ENCODE assay signal across 10 mouse cellular contexts in genomic region chr14:86395531-86395930, GRCm38 (mm10).
DNase-seq lines count a peak whose midpoint lies in the region; ATAC-seq and TF ChIP-seq lines count a peak whose summit lies in the region.
"Had no signal": no experiment of that assay in that cellular context is flagged by ENCODE, and none has a peak within 500 bp of the region (broad histone marks: within the 10 kb centered on the region; RNA-seq: fewer than 3 reads in every experiment).

No protein-coding gene starts in this region.

- H3K4me3 ChIP-seq in heart, embryonic 16.5 days (ENCODE audit: low read length), result no peak overlapping the region
- H3K4me3 ChIP-seq in embryonic facial prominence, embryonic 14.5 days (ENCODE audit: low read depth, low read length), result no peak overlapping the region
- H3K4me3 ChIP-seq in hindbrain, postnatal 0 days (ENCODE audit: low read length), result peak overlapping the region; percentile 7; the same call in 1 of the 2 replicates
- no peak overlapping the region for H3K4me3 ChIP-seq in intestine, postnatal 0 days (ENCODE audit: low read depth, low read length)

- peak overlapping the region; percentile 57 for H3K4me2 ChIP-seq in heart, embryonic 16.5 days (ENCODE audit: low read depth, low read length)
- H3K4me2 ChIP-seq in embryonic facial prominence, embryonic 14.5 days (ENCODE audit: low read depth, low read length), result peak overlapping the region; percentile 31; the same call in 1 of the 2 replicates
- H3K4me2 ChIP-seq in hindbrain, postnatal 0 days (ENCODE audit: low read depth, low read length), result peak overlapping the region; percentile 46
- no peak overlapping the region for H3K4me2 ChIP-seq in intestine, postnatal 0 days (replicated peaks; ENCODE audit: low read depth)

- DNase-seq in heart, adult 11 months, result no peak
- peak; percentile 47 for DNase-seq in ES-CJ7 (ENCODE audit: low read depth, low spot score)
- peak; percentile 52 for DNase-seq in embryonic facial prominence, embryonic 14.5 days (ENCODE audit: low spot score)
- DNase-seq in hindbrain, postnatal 0 days (ENCODE audit: low spot score), result peak; percentile 79
- DNase-seq in right cerebral cortex, adult 2 months (ENCODE audit: low spot score in 2 of 2), result no peak
- DNase-seq in left cerebral cortex, adult 8-10 months (ENCODE audit: low spot score in 2 of 2), result no peak
- DNase-seq: kidney, adult 18-20 months had no signal

- WGBS in heart, embryonic 16.5 days, result 36% methylated on average over 10 of the region's 10 CpGs
- whole genome bisulfite sequencing in embryonic facial prominence, embryonic 14.5 days, result 15% methylated on average over 10 of the region's 10 CpGs
- WGBS in hindbrain, postnatal 0 days, result 11% methylated on average over 10 of the region's 10 CpGs
- WGBS in intestine, postnatal 0 days, result 29% methylated on average over 10 of the region's 10 CpGs

- no peak overlapping the region for H3K27ac ChIP-seq in heart, embryonic 16.5 days (ENCODE audit: low read length)
- H3K27ac ChIP-seq in embryonic facial prominence, embryonic 14.5 days (replicated peaks; ENCODE audit: low read depth, low read length), result no peak overlapping the region
- peak overlapping the region; percentile 43 for H3K27ac ChIP-seq in hindbrain, postnatal 0 days
- H3K27ac ChIP-seq in intestine, postnatal 0 days (ENCODE audit: low read depth, low read length), result no peak overlapping the region

- H3K4me1 ChIP-seq in heart, embryonic 16.5 days (ENCODE audit: control insufficient read depth, insufficient read depth, low read length), result no peaks in the 10 kb centered on the region
- peaks cover 8% of the 10 kb centered on the region for H3K4me1 ChIP-seq in embryonic facial prominence, embryonic 14.5 days (ENCODE audit: control insufficient read depth, insufficient read depth, low read length)
- 0 out of 2 replicates have a peak, but pooled peaks cover 3% of the 10 kb centered on the region for H3K4me1 ChIP-seq in hindbrain, postnatal 0 days (ENCODE audit: insufficient read depth, low read length)
- no peaks in the 10 kb centered on the region for H3K4me1 ChIP-seq in intestine, postnatal 0 days (replicated peaks; ENCODE audit: control insufficient read depth, insufficient read depth, low read length)

- no peaks in the 10 kb centered on the region for H3K9me3 ChIP-seq in heart, embryonic 16.5 days (replicated peaks; ENCODE audit: control insufficient read depth, low read length)
- H3K9me3 ChIP-seq in embryonic facial prominence, embryonic 14.5 days (ENCODE audit: control insufficient read depth, low read length), result no peaks in the 10 kb centered on the region
- H3K9me3 ChIP-seq in hindbrain, postnatal 0 days (ENCODE audit: low read length), result no peaks in the 10 kb centered on the region
- no peaks in the 10 kb centered on the region for H3K9me3 ChIP-seq in intestine, postnatal 0 days (ENCODE audit: control insufficient read depth)

- no peaks in the 10 kb centered on the region for H3K36me3 ChIP-seq in heart, embryonic 16.5 days (ENCODE audit: control insufficient read depth, insufficient read depth)
- H3K36me3 ChIP-seq in embryonic facial prominence, embryonic 14.5 days (ENCODE audit: control insufficient read depth, insufficient read depth, low read length), result no peaks in the 10 kb centered on the region
- H3K36me3 ChIP-seq in hindbrain, postnatal 0 days (ENCODE audit: insufficient read depth, low read length), result no peaks in the 10 kb centered on the region
- no peaks in the 10 kb centered on the region for H3K36me3 ChIP-seq in intestine, postnatal 0 days (ENCODE audit: control insufficient read depth, insufficient read depth)

- H3K27me3 ChIP-seq in heart, embryonic 16.5 days (ENCODE audit: control insufficient read depth, insufficient read depth, low read length), result 0 out of 2 replicates have a peak, but pooled peaks cover 2% of the 10 kb centered on the region
- no peaks in the 10 kb centered on the region; the same call in 1 of the 2 replicates for H3K27me3 ChIP-seq in embryonic facial prominence, embryonic 14.5 days (replicated peaks; ENCODE audit: control insufficient read depth, insufficient read depth, low read length)
- H3K27me3 ChIP-seq in hindbrain, postnatal 0 days (ENCODE audit: insufficient read depth, low read length), result no peaks in the 10 kb centered on the region
- no peaks in the 10 kb centered on the region for H3K27me3 ChIP-seq in intestine, postnatal 0 days (replicated peaks; ENCODE audit: control insufficient read depth, insufficient read depth, low read length)
- H3K27me3 ChIP-seq: CH12.LX had no signal

- no peak for ATAC-seq in heart, embryonic 16.5 days (replicated peaks; ENCODE audit: extremely low read depth, insufficient read depth, low FRiP score)
- ATAC-seq in embryonic facial prominence, embryonic 14.5 days (ENCODE audit: low read depth), result peak; percentile 70
- peak; percentile 74 for ATAC-seq in hindbrain, postnatal 0 days
- ATAC-seq in intestine, postnatal 0 days, result no peak

- TF ChIP-seq CTCF in hindbrain, postnatal 0 days (IDR thresholded peaks at IDR 0.05; ENCODE audit: low read depth), result no peak
- no peak for TF ChIP-seq CTCF in intestine, postnatal 0 days (IDR thresholded peaks at IDR 0.05; ENCODE audit: low read depth)

- no peak overlapping the region for H3K9ac ChIP-seq in heart, embryonic 16.5 days (ENCODE audit: low read length)
- no peak overlapping the region for H3K9ac ChIP-seq in embryonic facial prominence, embryonic 14.5 days (ENCODE audit: low read depth, low read length)
- H3K9ac ChIP-seq in hindbrain, postnatal 0 days (replicated peaks; ENCODE audit: low read length), result 0 out of 2 replicates have a peak overlapping the region, but pooled peaks have one; percentile 10
- no peak overlapping the region for H3K9ac ChIP-seq in intestine, postnatal 0 days (ENCODE audit: low read depth, low read length)

Comparison
In these comparisons a context has a peak if more than half of its experiments do, and no peak if none do; other contexts are left out.
1. ATAC-seq: peak in embryonic facial prominence, embryonic 14.5 days (single experiment) and hindbrain, postnatal 0 days (single experiment); none in heart, embryonic 16.5 days (single experiment) and intestine, postnatal 0 days (single experiment).
2. DNase-seq: peak in ES-CJ7 (single experiment), embryonic facial prominence, embryonic 14.5 days (single experiment) and hindbrain, postnatal 0 days (single experiment); none in heart, adult 11 months (single experiment), right cerebral cortex, adult 2 months (0 of 2) and left cerebral cortex, adult 8-10 months (0 of 2).